Mouse (Mus musculus) NIH3T3 (cell line): ENCODE data around the gene Plagl2.
A peak's percentile ranks its signal among the peaks of the same experiment; 100 is the strongest.
"Not testable (repeated sequence)": the region's sequence is repeated elsewhere in the genome, so short reads cannot be mapped to it uniquely, and the experiment has no call there.

Experiments used
- DNase-seq: peaks from one replicate; pipeline ENCODE4 v3.0.0-alpha.2; 2012; ENCODE audit warnings: low read depth

Gene Plagl2

DNA sequence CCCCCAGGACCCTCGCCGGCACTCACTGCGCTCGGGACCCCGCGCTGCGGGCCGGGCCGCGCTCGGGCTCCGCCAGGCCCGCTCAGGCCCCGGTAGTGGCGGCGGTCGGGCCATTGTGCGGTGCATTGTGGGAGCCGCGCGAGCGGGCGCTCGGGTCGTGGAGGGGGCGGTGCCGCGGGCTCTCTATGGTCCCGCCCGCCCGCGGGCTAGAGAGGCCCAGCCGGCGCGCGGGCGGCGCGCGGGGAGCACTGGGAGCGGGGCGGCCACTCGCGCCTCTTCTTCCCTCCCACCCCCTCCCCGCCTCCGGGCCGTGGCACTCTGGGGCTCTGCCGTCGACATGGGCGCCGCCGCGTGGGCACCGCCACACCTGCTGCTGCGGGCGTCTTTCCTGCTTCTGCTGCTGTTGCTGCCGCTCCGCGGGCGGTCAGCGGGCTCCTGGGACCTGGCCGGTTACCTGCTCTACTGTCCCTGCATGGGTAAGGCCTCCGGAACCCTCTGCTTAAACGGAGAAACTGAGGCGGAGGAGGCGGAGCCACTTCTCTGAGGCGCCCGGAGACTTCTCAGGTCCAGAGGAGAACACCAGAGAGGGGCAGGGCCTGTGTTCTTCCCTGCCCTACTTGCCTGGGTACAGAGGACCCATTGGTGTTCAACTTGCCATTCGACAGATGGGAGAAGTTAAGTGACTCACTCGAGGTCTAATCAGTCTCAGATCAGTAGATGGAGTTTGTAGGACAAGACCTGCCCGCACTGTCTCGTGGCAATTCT, at the start of gene Plagl2, which contains the start of gene Pofut1:
Gene Plagl2 (minus strand): TSS at position 177 of the 765 bp plus-strand sequence.
Gene Pofut1 (plus strand): TSS at position 284 of the 765 bp plus-strand sequence.
- DNase-seq: peak; percentile 93

DNA sequence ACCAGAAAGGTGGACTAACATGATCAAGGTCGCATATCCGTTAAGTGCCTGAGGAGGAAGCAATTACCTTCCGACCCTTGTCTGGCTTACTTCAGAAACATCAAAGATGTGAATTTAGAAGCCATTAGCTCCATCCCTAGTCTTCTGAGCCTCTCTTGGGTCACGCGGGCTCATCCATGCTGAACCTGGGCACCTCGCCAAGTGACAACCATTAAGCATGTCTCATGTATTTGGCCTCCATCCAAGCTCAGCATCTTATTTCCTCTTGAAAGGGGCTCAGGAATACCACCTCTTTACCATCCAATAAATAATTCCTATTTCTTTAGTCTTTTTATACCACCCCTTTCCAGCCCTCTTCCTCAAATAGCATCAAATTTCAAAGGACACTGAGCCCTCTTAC, 46.6 kb upstream of the Plagl2 start:
- peak; percentile 39 for DNase-seq

DNA sequence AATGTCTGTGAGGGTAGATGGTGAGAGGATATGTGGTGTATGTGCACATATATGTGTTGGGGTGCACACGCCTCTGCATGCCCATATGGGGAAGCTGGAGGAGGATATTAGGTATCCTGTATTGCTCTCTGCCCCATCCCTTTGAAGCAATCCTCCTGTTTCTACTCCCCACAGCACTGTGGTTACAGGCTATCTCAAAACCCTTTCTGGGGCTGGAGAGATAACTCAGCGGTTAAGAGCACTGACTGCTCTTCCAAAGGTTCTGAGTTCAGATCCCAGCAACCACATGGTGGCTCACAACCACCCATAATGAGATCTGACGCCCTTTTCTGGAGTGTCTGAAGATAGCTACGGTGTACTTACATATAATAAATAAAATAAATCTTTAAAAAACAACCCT, 45.3 kb upstream of the Plagl2 start:
- no peak for DNase-seq

DNA sequence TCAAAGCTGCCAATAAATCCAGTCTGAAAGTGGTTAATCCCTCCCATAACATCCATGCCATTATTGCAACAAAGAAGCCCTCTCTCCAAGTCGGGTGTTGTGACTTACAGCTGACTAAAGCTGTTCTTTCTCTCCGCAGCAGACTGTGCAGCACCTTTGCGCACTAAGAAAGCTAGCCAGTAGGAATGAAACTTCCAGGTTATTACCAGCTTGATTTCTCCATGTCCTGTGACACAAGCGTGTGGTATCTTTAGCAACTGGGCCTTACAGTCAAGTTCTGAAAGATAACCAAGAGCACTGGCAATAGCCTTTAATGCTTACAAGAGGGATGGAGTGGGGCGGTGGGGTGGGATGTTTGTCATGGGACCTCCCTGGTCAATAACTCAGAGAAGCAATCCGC, 42.7 kb upstream of the Plagl2 start:
- no peak for DNase-seq

DNA sequence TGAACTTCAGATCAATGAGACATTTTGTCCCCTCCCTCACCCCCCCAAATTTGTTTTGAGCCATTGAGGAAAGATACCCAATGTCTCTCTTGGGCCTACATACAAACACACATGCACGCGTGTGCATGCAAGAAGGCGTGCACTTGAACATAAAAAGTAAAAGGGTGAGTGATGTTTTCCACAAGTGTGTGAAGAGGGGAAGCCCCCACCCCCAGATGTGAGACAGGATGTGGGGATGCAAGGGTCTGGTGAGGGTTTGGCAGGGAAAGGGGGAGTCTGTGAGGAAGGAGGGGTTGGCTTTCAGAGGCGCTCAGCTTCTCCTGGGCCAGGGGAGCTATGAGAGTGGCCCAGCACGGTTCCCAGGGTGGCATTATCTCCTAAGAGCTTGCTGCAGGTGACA, 37.1 kb upstream of the Plagl2 start:
- DNase-seq: no peak

DNA sequence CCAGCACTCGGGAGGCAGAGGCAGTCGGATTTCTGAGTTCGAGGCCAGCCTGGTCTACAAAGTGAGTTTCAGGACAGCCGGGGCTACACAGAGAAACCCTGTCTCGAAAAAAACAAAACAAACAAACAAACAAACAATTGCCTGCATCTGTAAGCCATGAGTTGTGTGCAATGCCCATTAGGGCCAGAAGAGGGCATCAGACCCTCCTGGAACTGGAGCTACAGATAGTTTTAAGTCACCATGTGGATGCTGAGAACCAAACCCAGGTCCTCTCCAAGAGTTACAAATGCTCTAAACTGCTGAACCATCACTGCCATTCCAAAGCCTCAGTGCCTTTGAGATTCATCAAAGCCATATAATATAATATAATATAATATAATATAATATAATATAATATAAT, 35.6 kb upstream of the Plagl2 start:
- not testable (repeated sequence) for DNase-seq

DNA sequence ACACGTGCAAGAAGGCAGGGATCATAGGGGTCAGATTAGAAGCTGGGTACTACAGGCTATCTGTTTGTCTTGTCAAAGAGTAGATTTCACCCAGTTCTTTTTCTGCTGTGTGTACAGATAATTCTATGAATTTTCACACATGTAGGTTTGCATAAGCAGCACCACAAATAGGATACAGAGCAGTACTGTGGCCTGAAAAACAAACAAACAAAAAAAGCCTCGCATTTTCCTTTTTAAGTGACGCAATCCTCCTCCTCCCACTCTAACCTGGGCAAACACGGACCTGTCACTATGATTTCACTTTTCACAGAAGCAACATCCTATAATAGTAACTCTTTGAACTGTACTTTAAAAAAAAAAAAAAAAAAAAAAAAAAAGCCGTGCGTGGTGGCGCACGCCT, 35.2 kb upstream of the Plagl2 start:
- DNase-seq: no peak

DNA sequence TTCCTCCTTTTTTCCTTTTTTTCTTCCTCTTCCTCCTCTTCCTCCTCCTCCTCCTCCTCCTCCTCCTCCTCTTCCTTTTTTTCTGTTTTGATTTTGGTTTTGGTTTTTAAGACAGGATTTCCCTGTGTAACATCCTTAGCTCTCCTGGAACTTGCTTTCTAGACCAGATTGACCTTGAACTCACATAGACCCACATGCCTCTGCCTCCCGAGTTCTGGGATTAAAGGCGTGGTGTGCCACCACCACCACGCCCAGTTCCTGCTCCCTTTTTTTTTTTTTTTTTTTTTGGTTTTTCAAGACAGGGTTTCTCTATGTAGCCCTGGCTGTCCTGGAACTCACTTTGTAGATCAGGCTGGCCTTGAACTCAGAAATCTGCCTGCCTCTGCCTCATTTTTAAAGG, 34.4 kb upstream of the Plagl2 start:
- not testable (repeated sequence) for DNase-seq

DNA sequence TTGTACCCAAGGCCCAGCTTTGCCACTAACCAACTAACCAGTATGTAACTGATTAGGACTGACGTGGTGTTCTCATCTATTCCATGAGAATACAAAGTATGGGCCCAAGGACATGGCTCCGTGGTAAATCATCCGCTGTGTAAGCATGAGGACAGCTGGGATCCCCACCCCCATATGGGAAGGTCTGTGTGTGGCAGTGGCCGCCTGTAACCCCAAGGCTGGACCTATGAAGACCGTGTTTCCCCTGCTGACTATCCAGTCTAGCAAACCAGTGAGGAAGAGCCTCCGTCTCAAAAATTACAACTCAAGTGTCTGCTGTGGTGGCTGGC, 33.7 kb upstream of the Plagl2 start:
- no peak for DNase-seq

DNA sequence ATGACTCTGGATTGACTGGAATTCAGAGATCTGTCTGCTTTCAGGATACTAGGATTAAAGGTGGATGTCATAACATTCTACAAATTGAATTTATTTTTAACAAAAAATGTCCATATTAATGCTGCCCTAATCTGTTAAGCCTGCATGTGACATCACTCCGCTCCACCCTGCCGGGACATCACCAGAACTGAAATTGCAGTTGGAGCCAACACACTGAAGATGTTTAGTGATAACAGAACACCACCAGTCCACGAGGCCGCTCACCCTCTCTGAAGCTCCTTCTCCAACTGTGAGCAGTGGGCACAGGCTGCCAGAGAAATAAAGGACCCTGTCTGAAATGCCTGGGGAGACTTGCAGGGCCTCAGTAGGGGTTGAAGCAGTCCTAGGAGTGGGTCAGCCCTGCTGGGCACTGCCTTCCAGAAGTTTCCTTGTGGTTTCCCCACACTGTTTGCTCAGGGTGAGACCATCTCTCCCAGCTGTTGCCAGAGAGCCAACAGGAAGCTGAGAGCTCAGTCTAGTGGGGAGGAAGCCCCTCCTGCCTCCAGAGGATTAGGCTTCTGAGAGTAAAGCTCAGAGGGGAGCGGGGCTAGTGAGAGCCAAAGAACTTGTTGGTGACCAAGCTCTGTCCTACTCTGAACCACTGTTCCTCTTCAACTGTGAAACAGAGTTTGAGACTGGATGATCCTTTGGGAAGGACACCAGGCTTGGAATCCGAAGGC, 33.1 kb upstream of the Plagl2 start:
- DNase-seq: not testable (repeated sequence)

DNA sequence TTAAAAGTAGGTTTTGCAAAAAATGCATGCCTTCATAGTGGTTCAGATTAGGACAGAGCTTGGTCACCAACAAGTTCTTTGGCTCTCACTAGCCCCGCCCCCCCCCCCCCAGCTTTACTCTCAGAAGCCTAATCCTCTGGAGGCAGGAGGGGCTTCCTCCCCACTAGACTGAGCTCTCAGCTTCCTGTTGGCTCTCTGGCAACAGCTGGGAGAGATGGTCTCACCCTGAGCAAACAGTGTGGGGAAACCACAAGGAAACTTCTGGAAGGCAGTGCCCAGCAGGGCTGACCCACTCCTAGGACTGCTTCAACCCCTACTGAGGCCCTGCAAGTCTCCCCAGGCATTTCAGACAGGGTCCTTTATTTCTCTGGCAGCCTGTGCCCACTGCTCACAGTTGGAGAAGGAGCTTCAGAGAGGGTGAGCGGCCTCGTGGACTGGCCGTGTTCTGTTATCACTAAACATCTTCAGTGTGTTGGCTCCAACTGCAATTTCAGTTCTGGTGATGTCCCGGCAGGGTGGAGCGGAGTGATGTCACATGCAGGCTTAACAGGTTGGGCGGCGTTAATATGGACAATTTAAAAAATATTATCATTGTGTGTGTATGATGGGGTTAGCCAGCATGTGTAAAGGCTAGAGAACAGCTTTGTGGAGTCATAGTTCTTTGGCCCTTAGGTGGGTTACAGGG, 29.1 kb upstream of the Plagl2 start:
- not testable (repeated sequence) for DNase-seq

DNA sequence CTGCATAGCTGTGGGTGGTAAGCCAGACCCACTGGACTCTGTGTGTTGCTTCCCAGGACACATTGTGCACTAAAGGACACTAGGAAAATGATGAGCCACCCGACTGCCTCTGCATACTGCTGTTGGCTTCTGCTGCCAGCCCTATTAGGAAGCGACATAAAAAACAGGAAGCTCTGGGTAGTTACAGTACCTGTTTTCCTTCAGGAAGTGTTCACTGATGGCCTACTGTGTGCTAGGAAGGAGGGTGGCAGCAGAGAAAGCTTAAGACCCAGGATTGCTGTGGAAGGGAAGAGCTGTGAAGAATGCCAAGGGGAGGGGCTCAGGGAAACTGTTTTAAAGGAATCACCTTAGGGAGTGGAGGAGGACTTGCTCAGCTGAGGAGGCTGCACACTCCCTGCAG, 26.1 kb upstream of the Plagl2 start:
- DNase-seq: no peak

DNA sequence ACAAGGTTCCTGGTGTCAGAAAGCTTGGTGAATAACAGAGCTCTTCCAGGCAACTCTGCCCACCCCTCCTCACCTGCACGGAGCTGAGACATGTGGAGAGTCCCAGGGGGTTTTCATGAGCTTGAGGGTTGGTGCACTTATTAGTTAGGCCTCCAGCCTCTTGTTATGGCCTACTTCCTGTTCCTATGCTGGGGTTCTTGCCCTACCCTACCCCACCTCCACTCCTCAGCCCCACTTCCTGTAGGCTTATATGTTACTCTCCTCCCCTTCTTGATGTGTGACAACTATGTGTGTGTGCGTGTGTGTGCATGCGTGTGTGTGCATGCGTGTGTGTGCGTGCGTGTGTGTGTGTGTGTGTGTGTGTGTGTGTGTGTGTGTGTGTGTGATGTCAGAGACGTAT, 21.8 kb upstream of the Plagl2 start:
- no peak for DNase-seq

DNA sequence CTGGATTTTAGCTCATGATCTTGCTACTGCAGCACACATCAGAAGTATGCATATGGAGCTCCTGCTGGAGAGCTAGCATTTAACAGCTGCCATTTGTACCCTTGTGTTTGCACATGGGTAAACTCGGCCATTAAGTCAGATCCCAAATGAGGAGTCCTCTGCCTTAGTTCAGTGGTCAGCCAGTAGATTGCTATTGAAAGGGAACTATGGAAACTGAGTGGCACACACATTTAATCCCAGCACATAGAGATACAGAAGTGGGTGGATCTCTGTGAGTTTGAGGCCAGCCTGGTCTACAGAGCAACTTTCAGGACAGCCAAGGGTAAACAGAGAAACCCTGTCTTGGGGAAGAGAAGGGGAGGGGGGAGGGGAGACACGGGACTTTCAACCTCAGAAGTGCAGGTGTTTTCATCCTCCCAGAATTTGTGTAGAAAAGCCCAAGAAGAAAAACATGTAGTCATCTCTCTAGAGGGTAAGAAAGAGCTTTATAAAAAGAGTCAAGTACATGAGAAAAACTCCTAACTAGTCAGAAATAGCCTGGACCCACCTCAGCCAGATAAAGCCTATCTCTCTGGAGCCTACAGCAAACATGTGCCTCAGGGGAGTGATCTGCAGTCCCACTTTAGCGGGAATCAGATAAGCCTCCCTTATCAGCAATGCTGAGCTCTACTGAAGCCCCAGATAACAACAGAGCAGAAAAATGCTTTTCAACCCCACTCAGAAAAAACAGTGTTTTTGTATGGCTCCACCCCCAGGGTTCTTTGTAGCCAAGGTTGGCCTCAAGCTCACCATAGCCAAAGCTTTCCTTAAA, 18.8 kb upstream of the Plagl2 start:
- DNase-seq: no peak

DNA sequence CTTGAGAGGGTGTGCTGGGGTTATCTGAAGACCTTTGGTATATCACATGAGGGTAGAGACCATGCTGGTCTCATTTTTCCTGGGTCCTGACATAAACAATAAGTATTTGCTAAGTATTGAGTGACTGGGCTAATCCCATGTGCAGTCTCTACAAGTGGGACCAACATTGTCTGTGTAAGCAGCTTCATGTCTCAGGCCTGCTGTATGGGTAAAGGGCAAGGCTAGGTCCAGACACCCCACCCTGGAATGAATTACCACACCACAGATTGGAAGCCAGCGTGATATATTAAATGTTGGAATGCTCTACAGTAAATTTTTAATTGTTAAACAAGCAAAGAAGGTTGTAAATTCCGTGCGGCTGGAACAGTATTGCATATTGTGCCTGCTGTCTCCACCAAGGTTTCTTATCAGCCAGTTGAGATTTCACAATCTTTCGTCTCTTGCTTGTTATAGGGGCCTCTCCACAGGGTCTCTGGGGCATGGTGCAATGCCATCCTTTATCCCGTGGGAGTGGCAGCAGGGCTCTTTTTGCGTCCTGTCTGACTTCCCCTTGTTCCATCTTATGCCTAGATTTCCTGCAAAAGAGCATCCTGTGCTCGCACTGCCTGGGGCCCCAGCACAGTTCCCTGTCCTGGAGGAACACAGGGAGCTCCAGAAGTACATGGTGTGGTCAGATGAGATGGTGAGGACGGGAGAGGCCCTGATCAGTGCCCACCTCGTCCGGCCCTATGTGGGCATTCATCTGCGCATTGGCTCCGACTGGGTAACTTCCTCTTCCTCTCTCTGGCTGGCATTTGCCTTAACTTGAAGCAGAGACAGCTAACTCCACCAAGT, 18.0 kb upstream of the Plagl2 start:
- no peak for DNase-seq

DNA sequence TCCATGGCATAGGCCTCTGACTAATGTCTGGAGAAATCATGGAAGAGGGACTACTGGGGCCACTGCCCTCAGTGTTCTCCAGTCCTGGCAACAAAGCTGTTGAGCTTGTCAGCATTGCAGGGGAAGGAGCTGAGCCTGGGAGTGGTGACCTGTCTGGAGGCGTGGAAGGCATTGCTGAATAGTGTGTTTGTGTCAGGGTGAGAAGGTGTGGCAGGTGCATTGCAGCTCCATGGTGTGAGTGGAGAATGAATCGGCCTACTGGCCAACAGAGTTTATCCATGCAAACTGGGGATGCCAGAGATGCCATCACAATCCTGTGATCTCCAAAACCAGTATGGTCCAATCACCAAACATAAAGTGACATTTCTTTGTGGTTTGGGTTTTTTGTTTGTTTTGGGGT, 15.4 kb upstream of the Plagl2 start:
- no peak for DNase-seq

DNA sequence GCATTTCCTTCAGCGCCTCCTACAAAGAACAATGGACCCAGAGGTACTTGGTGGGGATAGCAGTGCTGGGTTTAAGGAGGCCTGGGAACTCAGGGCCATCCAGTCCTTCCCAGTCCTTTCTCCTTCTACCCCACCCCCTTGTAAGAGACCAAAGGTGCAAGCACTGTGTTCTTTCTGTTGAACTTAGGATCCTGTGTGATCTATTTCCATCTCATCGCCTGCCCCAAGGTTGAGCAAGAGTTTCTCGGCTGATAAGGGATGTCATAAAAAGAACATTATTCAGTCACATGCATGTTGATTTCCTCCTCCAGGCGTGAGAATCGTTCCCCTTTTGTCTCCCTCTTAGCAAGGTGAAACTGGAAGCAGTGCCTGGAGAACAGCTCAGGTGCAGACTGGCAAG, 8.5 kb upstream of the Plagl2 start:
- no peak for DNase-seq

DNA sequence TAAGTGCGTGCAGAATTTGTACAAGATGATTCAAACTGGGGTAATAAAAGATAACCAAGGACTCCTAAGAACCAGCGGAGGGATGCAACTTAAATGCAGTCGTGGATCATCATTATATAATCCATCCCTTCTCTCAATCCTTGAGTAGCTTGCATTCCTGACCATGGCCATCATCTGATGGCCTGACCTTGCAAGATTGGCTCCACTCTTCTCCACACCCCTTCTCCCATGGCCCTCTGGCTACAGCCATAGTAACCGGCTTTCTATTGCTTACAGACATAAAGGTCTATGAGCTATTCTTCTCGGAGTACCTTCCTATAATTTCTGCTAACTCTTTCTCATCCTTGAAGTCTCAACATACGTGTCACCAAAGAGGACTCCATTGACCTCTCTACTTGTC, 930 bp upstream of the Plagl2 start:
- peak; percentile 30 for DNase-seq

DNA sequence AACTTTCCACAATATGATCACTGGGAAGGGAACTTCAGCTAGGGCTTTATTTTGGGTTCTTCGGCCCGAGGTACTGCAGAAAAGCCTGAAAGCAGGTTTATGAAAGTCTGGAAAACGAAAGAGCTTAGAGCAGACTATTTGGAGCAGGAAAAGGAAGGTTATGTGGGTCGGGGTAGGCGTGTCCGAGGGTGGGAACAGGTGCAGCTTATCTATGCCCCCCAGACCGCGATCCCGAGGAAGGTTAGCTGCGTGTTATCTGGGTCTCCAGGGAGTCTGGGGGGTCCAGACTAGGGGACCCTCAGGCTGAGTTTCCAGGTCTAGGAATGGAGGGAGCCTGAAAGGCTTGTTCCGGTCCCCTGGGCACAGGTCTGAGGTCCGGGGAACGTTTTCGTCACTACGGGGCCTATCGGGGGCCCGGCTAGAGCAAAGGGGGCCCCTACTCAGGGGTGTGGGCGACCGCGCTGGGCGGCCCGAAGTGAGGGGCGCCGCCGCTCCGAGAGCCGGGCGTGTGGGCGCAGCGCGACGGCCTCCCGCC, 458 bp downstream of the Plagl2 start:
- DNase-seq: peak; percentile 20

DNA sequence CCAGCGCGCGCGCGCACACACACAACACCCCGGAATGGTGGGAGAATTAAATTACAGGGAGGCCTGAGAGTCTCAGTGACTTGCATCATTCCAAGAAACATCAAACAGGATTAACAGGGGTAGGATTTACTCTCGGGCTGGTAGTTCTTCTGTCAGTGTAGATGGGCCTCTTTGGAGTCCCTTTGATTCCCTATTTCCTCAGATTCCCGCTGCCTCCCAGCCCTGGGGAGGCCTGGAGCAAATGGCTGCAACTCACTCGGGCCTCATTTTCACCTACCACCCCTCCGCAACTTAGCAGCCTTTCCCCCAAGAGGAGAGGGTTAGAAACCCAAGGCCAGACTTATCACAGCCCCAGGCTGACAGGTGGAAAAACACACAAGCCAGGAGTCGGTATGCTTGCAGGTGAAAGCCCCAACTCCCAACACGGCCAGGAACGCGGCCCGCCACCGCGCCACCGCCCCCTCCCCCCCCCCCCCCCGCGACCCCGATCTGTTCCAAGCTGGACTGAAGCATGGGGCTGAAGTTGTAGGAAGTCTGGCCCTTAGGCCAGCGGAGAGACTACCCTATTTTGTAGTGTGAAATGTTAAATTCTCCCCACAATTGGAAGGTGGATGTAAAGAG, 1.3 kb downstream of the Plagl2 start:
- peak; percentile 67 for DNase-seq
